In genomic region chr1:136571530-136571929, GRCm38 (mm10) we compare ENCODE assay signal across 20 mouse cellular contexts.
"Had no signal": no experiment of that assay in that cellular context is flagged by ENCODE, and none has a peak within 500 bp of the region (broad histone marks: within the 10 kb centered on the region; RNA-seq: fewer than 3 reads in every experiment).

No protein-coding gene starts in this region.

- H3K27ac ChIP-seq: liver, embryonic 15.5 days; lung, embryonic 15.5 days; midbrain, embryonic 13.5 days; midbrain, embryonic 15.5 days; neural tube, embryonic 13.5 days; neural tube, embryonic 15.5 days had no signal

- H3K9me3 ChIP-seq: liver, embryonic 15.5 days; lung, embryonic 15.5 days; megakaryocyte, embryonic 14.5 days; midbrain, embryonic 13.5 days; midbrain, embryonic 15.5 days; neural tube, embryonic 13.5 days; neural tube, embryonic 15.5 days had no signal

- DNase-seq: liver, postnatal 0 days; lung, adult 2 months; lung, postnatal 10 days; lung, postnatal 4 days; retina, postnatal 1 day; right cerebral cortex, adult 18-20 months; right cerebral cortex, postnatal 25 days; right cerebral cortex, postnatal 4 days; spleen, adult 18-20 months; thymus, adult 18-20 months; thymus, postnatal 14 days; thymus, postnatal 36 days had no signal

- H3K9ac ChIP-seq: liver, embryonic 15.5 days; liver, postnatal 0 days; lung, embryonic 15.5 days; midbrain, embryonic 13.5 days; midbrain, embryonic 15.5 days; neural tube, embryonic 13.5 days; neural tube, embryonic 15.5 days had no signal

- H3K27me3 ChIP-seq: liver, embryonic 15.5 days; lung, embryonic 15.5 days; midbrain, embryonic 15.5 days; neural tube, embryonic 13.5 days had no signal

- H3K4me3 ChIP-seq: liver, embryonic 15.5 days; lung, embryonic 15.5 days; megakaryocyte, embryonic 14.5 days; midbrain, embryonic 13.5 days; midbrain, embryonic 15.5 days; neural tube, embryonic 13.5 days; neural tube, embryonic 15.5 days had no signal

- H3K4me2 ChIP-seq: liver, embryonic 15.5 days; lung, embryonic 15.5 days; midbrain, embryonic 11.5 days; midbrain, embryonic 13.5 days; midbrain, embryonic 15.5 days; neural tube, embryonic 13.5 days; neural tube, embryonic 15.5 days had no signal

- ATAC-seq: liver, postnatal 0 days; midbrain, embryonic 13.5 days; midbrain, embryonic 15.5 days had no signal

- H3K4me1 ChIP-seq: lung, embryonic 15.5 days; megakaryocyte, embryonic 14.5 days had no signal

- H3K36me3 ChIP-seq: liver, embryonic 15.5 days; lung, embryonic 15.5 days; midbrain, embryonic 13.5 days; midbrain, embryonic 15.5 days; neural tube, embryonic 13.5 days; neural tube, embryonic 15.5 days had no signal
